Mouse (Mus musculus) urinary bladder, postnatal 14 days (tissue): Measurements from ENCODE around the gene Dnajc11.

Source experiments
- DNase-seq: peaks from one replicate; pipeline ENCODE4 v3.0.0; 2021; ENCODE audit warnings: low spot score

Dnajc11 gene

DNA sequence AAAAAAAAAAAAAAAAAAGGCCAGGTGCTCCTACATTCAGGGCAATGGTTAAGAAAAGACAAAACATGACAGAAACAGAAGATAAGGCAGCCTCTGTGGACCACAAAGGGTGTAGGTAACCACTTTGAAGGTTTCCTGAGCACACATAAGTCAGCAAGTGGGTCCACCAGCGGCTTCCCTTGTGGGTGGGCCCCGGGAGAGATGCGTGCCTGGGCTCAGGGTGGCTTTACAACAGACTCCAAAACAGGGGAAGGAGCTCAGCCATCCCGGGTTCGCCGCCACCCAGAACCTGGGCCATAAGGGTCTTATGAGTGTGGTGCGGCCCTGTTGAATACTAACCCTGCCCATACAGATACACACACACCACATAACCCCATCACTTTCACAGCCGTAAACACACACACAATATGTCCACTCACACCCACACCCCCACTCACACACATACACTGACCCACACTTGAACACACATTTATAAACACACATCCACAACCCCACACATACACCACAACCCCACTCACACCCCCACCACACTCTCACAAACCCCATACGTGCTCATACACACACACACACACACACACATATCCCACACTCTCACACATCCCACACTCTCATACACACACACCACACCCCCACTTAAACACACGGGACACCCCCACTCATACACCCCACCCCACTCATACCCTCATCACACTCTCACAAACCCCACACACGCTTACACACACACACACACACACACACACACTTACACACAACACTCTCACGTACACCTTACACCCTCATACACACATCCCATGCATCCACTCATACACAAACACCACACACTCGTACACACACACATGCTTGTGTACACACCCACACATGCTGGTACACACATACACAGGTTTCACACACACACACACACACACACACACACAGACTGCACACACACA, 651 bp upstream of the Dnajc11 start:
- DNase-seq = no peak

DNA sequence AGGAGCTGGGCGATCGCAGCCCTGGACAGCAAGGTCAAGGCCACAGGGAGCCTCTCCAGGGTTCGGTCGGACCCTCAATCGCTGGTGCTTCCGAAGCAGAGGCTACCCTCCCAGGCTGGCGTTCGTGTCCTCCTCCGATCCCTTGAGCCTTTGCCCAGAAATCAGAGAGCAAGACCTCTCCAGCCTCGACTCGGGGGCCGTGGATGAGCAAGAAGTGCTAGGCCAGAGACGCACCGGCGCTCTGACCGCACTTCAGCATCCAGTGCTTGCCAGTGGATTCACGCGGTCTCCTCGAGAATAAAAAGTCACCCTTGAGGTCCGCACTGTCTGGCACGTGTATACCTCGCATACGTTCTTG, 703 bp downstream of the Dnajc11 start:
- no peak for DNase-seq

DNA sequence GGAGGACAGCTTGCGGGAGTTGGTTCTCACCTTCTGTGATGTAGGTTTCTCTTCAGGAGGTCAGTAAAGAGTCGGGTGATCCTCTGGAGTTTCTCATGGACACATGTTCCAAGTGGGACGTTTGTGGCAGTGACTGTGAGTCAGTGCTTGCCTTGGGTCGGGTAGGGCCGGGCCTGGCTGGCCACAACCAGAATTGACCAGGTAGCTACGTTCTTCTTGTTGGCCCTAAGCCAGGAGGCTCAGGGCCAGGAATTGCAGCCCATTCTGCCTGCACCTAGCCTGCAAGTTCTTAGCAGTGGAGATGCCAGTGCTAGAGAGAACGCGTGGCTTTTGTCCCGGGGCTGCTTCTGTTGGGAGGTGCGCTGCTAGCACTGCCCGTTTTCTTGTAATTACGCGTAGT, 4.0 kb downstream of the Dnajc11 start:
- DNase-seq = no peak

DNA sequence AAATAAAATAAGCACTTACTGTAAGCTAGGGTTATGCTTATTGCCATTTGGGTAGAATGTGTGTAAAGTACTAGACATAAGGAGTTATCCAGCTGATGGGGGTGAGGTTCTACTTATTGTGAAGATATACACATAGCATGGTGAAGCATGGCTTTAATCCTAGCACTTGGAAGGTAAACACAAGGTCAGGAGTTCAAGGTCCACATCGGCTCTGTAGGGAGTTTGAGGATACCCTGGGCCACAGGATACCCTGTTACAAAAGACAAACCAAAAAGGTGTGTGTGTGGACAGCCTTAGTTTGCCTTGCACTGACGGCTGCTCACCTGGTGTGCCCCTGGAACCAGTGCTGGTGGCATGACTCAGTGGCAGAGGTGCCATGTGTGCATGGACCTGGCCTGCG, 4.6 kb downstream of the Dnajc11 start:
- DNase-seq = no peak

DNA sequence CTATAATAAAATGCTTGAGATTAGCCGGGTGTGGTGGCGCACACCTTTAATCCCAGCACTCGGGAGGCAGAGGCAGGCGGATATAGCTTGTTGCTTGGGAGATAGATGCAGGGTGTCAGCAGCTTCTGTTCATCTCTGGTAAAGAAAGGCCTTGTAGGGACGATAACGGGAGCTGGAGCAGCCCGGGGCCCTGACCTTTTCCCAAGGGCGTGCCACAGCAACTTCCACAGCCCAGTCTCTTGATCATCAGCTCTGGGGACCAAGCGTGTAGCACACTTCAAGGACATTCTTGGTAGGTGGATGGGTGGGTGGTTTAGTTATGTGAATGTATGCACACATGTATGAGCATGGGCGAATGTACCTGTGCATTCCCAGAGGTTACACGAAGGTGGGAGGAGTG, 12.7 kb downstream of the Dnajc11 start:
- DNase-seq = no peak

DNA sequence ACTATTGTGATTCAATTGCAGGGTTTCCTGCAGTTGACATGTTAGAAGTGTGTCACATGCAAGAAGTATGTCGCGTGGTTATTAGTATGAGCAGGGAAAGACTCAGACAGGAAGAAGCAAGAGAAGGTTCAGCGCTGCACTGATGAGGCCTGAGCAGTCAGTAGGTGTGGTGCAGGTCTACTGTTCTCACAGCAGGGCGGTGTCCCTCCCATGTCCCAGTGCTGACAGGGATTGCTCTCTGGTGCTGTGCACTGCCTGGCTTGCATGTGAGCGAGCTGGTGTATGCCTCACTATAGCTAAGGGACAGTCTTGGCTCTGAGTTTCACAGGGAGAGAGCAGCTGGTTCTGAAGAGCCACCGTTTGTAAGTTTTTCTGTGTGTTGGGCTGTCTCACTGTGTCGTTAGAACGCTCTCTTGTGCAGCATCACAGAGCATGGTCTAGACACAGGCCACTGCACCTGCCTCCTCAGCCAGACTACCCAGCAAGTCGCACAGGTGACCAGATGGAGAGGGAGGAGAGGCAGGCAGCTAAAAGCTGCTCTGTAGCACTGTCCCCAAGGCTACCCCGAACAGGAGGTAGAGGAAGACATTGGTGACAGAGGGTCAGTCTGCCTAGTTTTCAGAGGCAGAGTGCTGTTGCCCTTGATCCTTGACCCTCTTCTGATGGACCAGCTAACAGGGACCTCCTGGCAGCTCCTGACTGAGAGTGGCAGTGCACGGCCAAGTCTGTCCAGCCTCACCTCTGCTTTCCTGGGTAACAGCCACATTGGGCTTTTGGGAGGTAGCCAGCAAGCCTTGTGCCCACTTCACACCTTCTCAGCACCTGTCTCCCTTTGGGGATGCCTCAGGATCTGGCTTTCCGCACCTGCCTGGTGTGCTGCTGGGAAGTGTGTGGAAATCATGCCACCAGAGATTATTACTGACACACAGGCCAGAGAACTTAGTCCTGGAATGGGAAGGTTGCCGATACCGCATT, 15.3 kb downstream of the Dnajc11 start:
- no peak for DNase-seq

DNA sequence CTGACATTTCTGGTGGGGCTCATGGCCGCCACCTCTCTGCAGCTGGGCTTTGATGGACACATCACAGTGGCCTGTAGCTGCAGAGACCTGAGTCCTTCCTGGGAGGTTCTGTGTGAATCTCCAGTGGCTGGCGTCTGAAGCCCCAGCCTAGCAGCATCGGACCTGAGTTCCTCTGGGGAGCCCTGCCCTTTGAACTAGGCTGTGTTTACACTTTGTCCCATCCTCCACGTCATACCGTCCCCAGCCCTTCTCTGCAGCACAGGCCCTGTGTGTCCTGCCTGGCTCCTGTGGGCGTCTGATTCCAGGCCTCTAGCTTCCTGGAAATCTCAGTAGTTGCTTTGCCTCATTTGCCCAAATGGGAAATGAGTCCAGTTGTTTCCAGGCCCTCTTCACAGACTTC, 19.7 kb downstream of the Dnajc11 start:
- no peak for DNase-seq

DNA sequence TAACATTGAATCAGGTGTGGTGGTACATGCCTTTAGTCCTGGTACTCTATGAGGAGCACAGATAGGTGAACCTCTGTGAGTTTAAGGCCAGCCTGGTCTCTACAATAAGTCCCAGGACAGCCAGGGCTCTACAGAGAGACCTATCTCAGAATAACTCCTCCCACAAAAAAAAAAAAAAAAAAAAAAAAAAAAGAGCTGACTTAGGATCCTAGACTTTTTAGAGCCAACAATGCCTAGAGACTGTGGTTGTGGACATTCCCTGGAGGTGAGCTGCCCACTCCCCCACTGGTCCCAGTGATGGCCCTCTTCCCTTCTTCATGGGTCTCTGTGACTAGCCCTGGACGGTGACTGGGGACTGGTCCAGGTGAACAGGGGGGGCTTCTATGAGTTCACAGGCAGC, 22.3 kb downstream of the Dnajc11 start:
- no peak for DNase-seq

DNA sequence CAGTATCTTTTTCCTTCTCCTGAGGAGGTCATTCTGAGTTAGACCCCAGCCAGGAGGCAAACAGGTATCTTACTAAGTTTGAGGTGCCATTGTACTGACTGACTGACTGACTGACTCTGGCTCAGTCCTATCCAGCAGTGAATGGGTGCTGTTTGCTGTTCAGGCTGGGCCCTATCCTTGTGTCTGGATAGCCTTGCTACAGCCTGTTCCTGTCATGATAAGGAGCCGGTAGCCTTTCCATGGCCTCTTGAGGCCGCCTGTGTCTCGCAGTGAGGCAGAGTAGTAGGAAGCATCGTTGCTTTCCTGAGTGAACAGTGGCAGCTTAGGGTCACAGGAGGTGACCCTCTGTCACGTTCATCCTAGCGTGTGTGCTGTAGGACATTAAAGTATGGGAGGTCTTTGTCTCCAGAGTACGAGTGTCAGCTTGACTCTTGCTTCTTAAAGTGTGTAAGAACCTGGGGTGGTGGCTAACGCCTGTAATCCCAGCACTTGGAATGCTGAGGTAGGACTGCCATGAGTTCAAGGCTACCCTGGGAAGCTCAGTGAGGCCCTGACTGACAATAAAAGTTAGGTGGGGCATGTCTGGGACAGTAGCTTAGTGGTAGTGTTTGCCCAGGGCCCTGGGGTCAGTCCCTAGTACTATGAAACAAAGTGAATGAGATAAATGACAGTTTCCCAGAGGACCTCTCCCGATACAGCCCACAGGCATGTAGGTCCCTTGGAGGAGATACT, 24.3 kb downstream of the Dnajc11 start:
- DNase-seq = no peak

DNA sequence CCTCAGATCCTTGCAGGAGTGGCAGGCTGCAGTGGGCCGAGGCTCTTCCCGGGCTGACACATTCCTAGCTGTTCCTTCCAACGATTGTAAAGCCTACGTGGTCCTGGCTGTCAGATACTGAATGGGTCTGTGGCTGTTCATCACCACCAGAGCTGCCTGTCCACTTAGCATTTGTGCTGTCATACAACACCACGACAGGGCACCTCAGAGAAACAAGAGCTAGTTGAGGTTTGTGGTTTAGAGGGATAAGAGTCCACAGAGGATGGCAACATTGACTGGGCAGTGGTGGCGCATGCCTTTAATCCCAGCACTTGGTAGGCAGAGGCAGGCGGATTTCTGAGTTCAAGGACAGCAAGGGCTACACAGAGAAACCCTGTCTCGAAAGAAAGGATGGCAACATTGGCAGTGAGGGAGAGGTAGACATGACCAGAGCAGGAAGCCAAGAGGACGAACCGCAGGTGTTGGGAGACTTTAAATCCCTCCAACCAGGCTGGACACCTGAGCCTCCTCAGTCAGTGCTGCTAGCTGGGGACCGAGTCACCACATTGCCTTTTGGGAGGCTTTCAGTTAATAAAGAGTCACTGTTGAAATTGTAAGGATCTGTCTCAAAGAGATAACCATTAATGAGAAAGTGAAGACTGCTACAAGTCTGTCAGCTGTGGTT, 26.5 kb downstream of the Dnajc11 start:
- DNase-seq = no peak

DNA sequence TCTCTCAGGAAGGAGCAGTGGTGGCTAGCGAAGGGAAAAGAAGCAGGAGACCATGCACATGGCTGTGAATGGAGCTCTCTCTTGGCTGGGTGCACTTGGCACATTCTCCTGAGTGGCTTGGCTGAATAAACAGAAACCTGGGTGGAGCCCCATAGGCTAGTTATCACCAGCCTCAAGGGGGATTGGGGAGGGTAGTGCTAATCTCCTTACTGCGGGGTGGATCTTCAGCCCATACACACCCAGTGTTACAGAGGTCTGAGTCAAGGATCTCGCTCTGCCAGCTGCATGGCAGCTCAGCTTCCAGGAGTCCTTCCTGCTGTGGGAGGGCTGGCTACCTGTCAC, 27.0 kb downstream of the Dnajc11 start:
- no peak for DNase-seq

DNA sequence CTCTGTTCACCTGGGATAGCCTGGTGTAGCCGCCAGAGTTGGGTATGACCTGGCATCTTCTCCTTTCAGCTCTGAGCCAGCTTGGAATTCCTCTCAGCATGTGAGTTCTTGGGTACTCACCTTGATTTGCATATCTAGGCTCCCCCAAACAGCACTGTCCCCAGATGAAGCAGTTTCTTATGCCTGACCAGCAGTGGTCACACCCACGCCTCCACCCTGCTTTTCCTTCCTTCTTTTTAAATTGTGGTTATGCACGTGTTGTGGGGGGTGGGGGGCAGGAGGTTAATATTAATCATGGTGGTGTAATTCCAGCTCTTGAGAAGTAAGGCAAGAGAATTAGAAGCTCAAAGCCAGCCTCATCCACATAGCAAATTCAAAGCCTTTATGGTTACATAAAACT, 29.3 kb downstream of the Dnajc11 start:
- DNase-seq = no peak

DNA sequence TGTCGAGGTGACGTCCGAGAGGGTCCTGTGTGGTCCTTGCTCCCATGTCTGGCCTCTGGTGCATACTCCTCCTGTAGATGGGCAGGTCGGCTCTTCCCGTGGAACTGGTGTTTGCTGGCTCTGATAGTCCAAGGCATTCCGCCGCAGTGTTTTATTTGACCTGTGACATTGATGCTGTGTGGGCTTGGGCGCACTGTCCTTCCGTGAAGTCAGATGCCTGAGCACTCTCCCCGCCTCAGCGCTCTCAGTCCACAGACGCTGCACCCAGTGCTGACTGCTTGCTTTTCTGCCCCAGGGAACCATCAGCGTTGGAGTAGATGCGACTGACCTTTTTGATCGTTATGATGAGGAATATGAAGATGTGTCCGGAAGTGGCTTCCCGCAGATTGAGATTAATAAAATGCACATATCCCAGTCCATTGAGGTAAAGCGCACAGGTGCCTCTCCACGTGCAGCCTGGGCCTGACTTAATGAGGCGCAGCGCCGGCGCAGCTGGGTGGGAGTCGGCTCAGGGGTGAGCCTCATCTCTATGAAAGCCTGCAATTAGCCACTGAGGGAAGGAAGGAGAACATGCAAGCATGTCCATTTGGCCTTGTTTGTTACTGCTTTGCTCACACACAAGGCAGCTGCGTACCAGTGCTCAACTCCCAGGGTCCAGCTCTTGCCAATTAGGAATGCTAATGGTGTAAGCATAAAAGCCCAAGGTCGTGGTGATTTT, 34.9 kb downstream of the Dnajc11 start:
- DNase-seq = no peak

DNA sequence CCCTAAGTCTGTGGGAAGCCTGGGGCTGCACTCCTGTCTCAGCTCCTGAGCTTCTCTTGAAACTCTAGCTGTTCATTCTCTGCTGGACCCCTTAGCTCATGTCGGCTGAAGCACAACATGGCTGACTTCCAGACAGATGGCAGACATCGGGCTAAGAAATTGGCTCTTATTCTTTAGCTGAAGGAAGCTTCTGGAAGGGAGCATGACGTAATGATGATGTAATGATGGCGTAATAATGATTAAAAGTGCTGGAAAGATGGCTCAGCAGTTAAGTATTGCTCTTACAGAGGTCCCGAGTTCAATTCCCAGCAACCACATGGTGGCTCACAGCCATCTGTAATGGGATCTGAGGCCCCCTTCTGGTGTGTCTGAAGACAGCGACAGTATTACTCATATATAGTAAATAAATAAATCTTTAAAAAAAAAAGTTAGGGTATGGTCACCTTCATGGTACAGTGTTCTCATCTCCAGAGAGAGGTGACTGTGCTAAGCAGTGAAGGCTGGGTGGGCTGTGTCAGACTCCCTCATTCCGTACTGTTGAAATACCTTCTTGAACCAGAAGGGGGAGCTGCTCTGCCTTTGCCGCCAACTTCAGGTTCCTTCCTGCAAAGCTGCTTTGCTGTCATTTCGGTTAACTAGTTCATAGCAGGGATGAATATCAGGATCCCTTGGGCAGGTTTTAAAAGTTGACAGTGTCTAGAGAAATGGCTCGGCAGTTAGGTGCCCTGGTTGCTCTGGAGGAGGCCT, 38.9 kb downstream of the Dnajc11 start:
- DNase-seq = no peak

DNA sequence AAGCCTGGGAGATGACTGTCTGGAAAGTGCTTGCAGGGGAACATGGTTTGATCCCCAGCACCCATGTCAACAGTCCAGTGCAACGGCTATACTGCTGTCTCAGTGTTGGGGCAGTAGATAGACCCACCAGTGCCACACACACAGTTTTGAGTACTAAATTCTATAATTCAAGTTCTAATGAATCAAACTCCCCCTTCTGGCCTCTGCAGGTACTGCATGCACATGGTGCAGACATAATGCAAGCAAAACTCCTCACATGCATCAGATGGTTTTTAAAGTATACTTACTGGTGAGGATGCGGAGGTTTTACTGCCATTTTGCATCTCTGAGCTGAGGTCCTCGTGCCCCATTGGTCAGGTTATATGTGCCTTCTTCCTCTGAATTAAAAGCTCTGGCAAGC, 42.0 kb downstream of the Dnajc11 start:
- DNase-seq = no peak

DNA sequence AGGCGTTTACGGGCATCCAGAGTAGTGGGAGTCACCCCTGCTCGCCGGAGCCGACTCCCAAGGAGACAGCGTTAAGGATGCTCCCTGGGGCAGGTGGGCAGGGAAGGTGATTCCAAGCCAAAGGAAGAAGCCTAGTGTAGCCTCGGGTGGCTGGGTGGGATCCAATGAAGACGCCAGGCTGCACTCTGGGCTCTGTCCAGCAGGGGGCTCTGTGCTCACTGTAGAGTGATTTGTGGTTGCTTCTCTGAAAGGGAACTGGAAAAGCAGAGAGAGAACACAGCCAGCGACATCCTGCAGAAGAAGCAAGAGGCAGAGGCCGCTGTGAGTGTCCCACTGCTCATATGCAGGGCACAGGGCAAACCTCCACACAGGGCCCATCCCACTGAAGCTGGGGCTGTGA, 44.3 kb downstream of the Dnajc11 start:
- DNase-seq = peak; percentile 83

DNA sequence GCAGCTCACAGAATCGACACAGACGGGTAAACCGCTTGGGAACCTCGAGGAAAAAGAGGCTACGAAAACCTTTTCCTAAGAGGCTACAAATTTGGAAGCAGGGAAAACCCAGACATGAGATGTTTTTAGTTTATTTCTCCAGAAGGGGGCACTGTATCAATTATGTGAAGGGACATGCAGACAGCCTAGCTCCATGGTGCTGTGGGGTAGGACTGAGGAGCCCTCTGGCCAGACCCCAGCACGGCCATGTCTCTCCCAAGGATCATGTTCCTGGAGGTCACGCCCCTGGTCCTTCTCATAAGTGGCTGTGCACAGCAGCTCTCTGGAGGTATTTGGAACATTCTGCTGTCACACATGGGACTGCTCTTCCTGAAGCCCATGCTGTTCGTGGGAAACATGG, 47.2 kb downstream of the Dnajc11 start:
- no peak for DNase-seq

DNA sequence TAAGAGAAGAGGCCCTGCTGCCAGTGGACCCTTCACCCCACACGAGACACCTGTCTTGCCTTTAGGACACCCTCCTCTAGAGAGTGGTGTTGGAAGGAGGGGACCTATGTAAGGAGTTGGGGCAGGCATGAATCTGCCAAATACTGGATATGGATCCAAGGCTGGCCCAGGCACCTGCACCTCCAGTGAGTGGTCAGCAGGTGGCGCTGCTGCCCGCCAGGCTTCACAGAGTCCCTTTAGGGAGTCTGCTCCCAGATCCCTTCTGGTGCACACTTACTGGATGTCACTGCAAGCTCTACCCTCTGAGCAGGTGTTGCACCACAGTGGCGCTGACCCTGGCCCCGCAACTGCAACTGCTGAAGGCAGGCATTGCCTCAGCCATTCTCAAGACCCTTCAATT, 47.9 kb downstream of the Dnajc11 start:
- DNase-seq = peak; percentile 78

DNA sequence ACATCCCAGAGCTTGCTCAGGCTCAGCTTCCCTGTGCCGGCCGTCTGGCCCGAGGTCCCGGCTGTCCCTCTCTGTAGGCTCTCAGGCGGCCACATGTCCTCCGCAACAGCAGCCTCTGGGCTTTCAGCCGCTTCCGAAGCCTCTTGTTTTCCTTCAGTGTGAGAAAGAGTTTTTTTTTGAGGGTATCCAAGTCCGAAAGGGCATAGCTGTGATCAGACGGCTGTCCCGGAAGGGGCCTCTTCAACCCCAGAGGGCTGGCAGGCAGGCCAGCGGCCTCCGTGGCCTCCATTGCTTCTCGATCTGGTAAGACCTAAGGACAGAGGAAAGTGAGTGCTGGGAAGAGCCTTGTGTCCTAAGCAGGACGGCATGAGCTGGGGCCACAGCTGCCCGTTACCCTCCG, 49.6 kb downstream of the Dnajc11 start:
- DNase-seq = no peak

DNA sequence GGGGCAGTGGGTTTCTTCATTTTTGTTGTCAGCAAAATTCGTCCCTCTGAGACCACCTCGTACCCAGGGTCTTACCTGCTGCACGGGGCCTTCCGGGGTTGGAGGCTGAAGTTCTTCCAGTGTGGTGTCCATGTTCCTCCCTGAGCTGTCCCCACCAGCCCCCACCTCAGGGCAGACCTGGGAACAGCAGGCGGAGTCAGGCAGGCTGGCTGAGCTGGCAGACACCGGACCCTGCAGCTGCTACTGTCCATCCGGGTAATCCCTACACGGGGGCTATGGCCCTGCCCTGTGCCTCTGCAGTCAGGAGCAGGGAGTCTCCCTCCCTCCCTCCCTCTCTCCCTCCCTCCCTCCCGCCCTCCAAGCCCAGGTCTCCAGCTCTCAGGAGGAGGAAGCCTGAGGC, 50.1 kb downstream of the Dnajc11 start:
- DNase-seq = no peak

DNA sequence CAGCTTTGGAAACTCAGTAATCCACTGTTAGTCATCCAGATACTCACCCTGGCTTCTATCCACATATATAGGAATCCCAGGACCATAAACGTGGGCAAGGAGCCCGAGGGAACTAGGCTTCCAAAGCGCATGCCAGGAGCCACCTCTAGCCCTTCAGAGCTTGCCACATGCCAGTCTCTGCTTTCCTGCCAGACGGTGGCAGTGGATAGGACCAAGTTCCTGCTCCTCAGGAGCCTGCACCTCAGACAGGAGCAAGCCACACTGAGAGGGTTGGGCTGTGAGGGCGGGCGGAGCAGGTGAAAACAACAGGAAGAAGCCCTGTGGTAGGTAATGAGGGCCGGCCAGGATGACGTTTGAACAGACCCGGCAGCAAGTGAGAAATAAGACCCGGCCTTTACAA, 52.4 kb downstream of the Dnajc11 start:
- peak; percentile 31 for DNase-seq
